Mouse (Mus musculus): ENCODE measurements around the gene Gm6657. TPM values are rescaled to one million over a fixed set of nuclear protein-coding genes. Genes with fewer than 3 reads are reported as not detected.
A peak's percentile ranks its signal among the peaks of the same experiment; 100 is the strongest.

The Gm6657 gene
- polyA plus RNA-seq, 2 experiments, result not detected

- Histone ChIP-seq H3K4me2 (ENCODE audit: low read depth) (no peak overlapping the region), H3K27me3 (ENCODE audit: control insufficient read depth, insufficient read depth, low read length) (no peaks in the 10 kb centered on the region), H3K4me1 (replicated peaks; ENCODE audit: control insufficient read depth in 2 of 2, insufficient read depth in 2 of 2, low read length in 1 of 2) (0 out of 4 replicates have a peak, but pooled peaks cover 0 to 2% of the 10 kb centered on the region in 2 experiments), H3K9me3 (ENCODE audit: control insufficient read depth, low read length) (no peaks in the 10 kb centered on the region), H3K36me3 (replicated peaks; ENCODE audit: control insufficient read depth, insufficient read depth, low read depth) (no peaks in the 10 kb centered on the region), H3K4me3 (ENCODE audit: insufficient read depth in 1 of 2, low read depth in 2 of 2, low read length in 2 of 2) (no peak overlapping the region), H3K9ac (replicated peaks) (no peak overlapping the region), H3K27ac (no peak overlapping the region)
- ATAC-seq (ENCODE audit: insufficient read depth) (no peak), DNase-seq (ENCODE audit: low read depth in 3 of 3, low spot score in 3 of 3) (no peak)
- 67% methylated on average over 2 of the region's 2 CpGs for WGBS (ENCODE audit: insufficient replicate concordance)
- TF ChIP-seq CTCF (IDR thresholded peaks at IDR 0.05; ENCODE audit: low read depth) (no peak), EP300 (IDR thresholded peaks at IDR 0.05; ENCODE audit: low read depth) (no peak)
Observed at GRCm38 (mm10) chr12:78209856-78210255, 15.8 kb downstream of the Gm6657 start.

GRCm38 (mm10) chr12:78215490-78215889 lies 21.4 kb downstream of the Gm6657 start:
- no peaks in the 10 kb centered on the region for H3K36me3 ChIP-seq (replicated peaks; ENCODE audit: control insufficient read depth, insufficient read depth, low read depth)
- TF ChIP-seq EP300 (IDR thresholded peaks at IDR 0.05; ENCODE audit: low read depth) (no peak), CTCF (IDR thresholded peaks at IDR 0.05; ENCODE audit: low read depth) (no peak)
- no peaks in the 10 kb centered on the region for H3K4me1 ChIP-seq (replicated peaks; ENCODE audit: control insufficient read depth in 2 of 2, insufficient read depth in 2 of 2, low read length in 1 of 2)
- H3K27me3 ChIP-seq (ENCODE audit: control insufficient read depth, insufficient read depth, low read length), result no peaks in the 10 kb centered on the region
- H3K4me2 ChIP-seq (ENCODE audit: low read depth), result no peak overlapping the region
- ATAC-seq (ENCODE audit: insufficient read depth), result no peak
- no peak overlapping the region for H3K9ac ChIP-seq (replicated peaks)
- no peak overlapping the region for H3K4me3 ChIP-seq (ENCODE audit: insufficient read depth in 1 of 2, low read depth in 2 of 2, low read length in 2 of 2)
- no peaks in the 10 kb centered on the region for H3K9me3 ChIP-seq (ENCODE audit: control insufficient read depth, low read length)
- no peak overlapping the region for H3K27ac ChIP-seq
- DNase-seq (ENCODE audit: low read depth in 3 of 3, low spot score in 3 of 3), result no peak
- 69% methylated on average over 6 of the region's 6 CpGs for WGBS (ENCODE audit: insufficient replicate concordance)

- no peak overlapping the region for H3K4me2 ChIP-seq (ENCODE audit: low read depth)
- no peak overlapping the region for H3K27ac ChIP-seq
- no peaks in the 10 kb centered on the region for H3K4me1 ChIP-seq (replicated peaks; ENCODE audit: control insufficient read depth in 2 of 2, insufficient read depth in 2 of 2, low read length in 1 of 2)
- DNase-seq (ENCODE audit: low read depth in 3 of 3, low spot score in 3 of 3) (no peak), ATAC-seq (ENCODE audit: insufficient read depth) (no peak)
- TF ChIP-seq EP300 (IDR thresholded peaks at IDR 0.05; ENCODE audit: low read depth), result no peak
- TF ChIP-seq CTCF (IDR thresholded peaks at IDR 0.05; ENCODE audit: low read depth), result no peak
- no peaks in the 10 kb centered on the region for H3K27me3 ChIP-seq (ENCODE audit: control insufficient read depth, insufficient read depth, low read length)
- no peaks in the 10 kb centered on the region for H3K9me3 ChIP-seq (ENCODE audit: control insufficient read depth, low read length)
- no peak overlapping the region for H3K4me3 ChIP-seq (ENCODE audit: insufficient read depth in 1 of 2, low read depth in 2 of 2, low read length in 2 of 2)
- no peak overlapping the region for H3K9ac ChIP-seq (replicated peaks)
- no peaks in the 10 kb centered on the region for H3K36me3 ChIP-seq (replicated peaks; ENCODE audit: control insufficient read depth, insufficient read depth, low read depth)
- 68% methylated on average over 4 of the region's 4 CpGs for WGBS (ENCODE audit: insufficient replicate concordance)
Observed at GRCm38 (mm10) chr12:78219191-78219825, 25.3 kb downstream of the Gm6657 start.

GRCm38 (mm10) chr12:78225707-78226518 lies 31.9 kb downstream of the Gm6657 start, which contains the start of gene Gphn:
Gene Gphn, plus strand, starts transcription at chr12:78226379.
- Histone ChIP-seq H3K27ac (peak within 1 kb of the TSS; percentile 46), H3K9ac (replicated peaks) (peak within 1 kb of the TSS; percentile 74), H3K4me2 (ENCODE audit: low read depth) (peak within 1 kb of the TSS; percentile 72), H3K4me1 (replicated peaks; ENCODE audit: control insufficient read depth in 2 of 2, insufficient read depth in 2 of 2, low read length in 1 of 2) (peaks cover 2 to 3% of the 10 kb centered on the region in 2 experiments; a peak in 1 of 4 replicates), H3K27me3 (ENCODE audit: control insufficient read depth, insufficient read depth, low read length) (no peaks in the 10 kb centered on the region), H3K4me3 (ENCODE audit: insufficient read depth in 1 of 2, low read depth in 2 of 2, low read length in 2 of 2) (peak within 1 kb of the TSS; percentile 85 to 94), H3K36me3 (replicated peaks; ENCODE audit: control insufficient read depth, insufficient read depth, low read depth) (no peaks in the 10 kb centered on the region), H3K9me3 (ENCODE audit: control insufficient read depth, low read length) (no peaks in the 10 kb centered on the region)
- TF ChIP-seq EP300 (IDR thresholded peaks at IDR 0.05; ENCODE audit: low read depth) (no peak), CTCF (IDR thresholded peaks at IDR 0.05; ENCODE audit: low read depth) (no peak)
- WGBS (ENCODE audit: insufficient replicate concordance), result 0% methylated on average over 68 of the region's 70 CpGs
- DNase-seq (ENCODE audit: low read depth in 3 of 3, low spot score in 3 of 3), result peak; percentile 71 to 78 (median 71)
- ATAC-seq (ENCODE audit: insufficient read depth), result peak; percentile 91

GRCm38 (mm10) chr12:78226519-78226875 lies 32.5 kb downstream of the Gm6657 start:
- ATAC-seq (ENCODE audit: insufficient read depth) (peak; percentile 75), DNase-seq (ENCODE audit: low read depth in 3 of 3, low spot score in 3 of 3) (peak; percentile 46 to 56 (median 54))
- Histone ChIP-seq H3K4me2 (ENCODE audit: low read depth) (peak overlapping the region; percentile 72), H3K4me3 (ENCODE audit: insufficient read depth in 1 of 2, low read depth in 2 of 2, low read length in 2 of 2) (peak overlapping the region; percentile 85 to 94), H3K27me3 (ENCODE audit: control insufficient read depth, insufficient read depth, low read length) (no peaks in the 10 kb centered on the region), H3K9ac (replicated peaks) (peak overlapping the region; percentile 74), H3K36me3 (replicated peaks; ENCODE audit: control insufficient read depth, insufficient read depth, low read depth) (no peaks in the 10 kb centered on the region), H3K4me1 (replicated peaks; ENCODE audit: control insufficient read depth in 2 of 2, insufficient read depth in 2 of 2, low read length in 1 of 2) (peaks cover 2 to 3% of the 10 kb centered on the region in 2 experiments; a peak in 1 of 4 replicates), H3K9me3 (ENCODE audit: control insufficient read depth, low read length) (no peaks in the 10 kb centered on the region), H3K27ac (peak overlapping the region; percentile 46)
- WGBS (ENCODE audit: insufficient replicate concordance), result under 1% methylated on average over 38 of the region's 48 CpGs
- no peak for TF ChIP-seq CTCF (IDR thresholded peaks at IDR 0.05; ENCODE audit: low read depth)
- TF ChIP-seq EP300 (IDR thresholded peaks at IDR 0.05; ENCODE audit: low read depth), result no peak
